Mouse (Mus musculus): Measurements from ENCODE around the gene 1190002N15Rik. TPM values are rescaled to one million over a fixed set of nuclear protein-coding genes. Genes with fewer than 3 reads are reported as not detected.

1190002N15Rik gene
- polyA plus RNA-seq, 1 experiment from 2014 or later: 8.7 TPM

DNA sequence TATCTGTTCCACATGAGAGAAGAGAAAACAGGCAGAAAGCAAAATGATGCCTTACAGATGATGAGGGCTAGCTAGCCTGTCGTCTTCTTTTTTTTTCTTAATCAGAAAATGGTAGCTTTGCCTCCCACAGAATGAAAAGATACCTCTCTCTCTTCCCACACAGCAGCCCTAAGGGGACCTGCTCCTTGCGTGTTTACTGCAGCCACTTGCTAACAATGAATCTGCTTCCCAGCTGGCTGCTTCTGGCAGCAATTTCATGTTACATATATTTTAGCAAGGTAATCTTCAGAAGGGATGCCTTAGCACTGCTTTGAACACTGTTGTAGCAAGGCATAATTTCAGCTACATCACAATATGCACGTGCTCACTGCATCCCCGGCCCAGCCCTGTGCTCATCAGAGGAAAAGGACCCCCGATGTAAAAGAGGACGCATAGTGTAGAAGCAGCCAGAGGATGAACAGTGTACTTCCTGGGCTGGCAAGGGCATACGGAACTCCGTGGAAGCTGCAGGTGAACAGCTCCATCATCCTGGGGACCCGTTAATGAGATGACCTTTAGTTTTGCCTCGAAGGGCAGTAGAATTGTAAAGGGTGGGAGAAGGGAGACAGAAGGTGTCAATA, 64.8 kb downstream of the 1190002N15Rik start:
- Histone ChIP-seq H3K4me1 (ENCODE audit: control insufficient read depth, insufficient read depth, low read length) (no peaks in the 10 kb centered on the region), H3K27me3 (ENCODE audit: control insufficient read depth, insufficient read depth, low read length) (no peaks in the 10 kb centered on the region), H3K9me3 (replicated peaks; ENCODE audit: control insufficient read depth, low read length) (no peaks in the 10 kb centered on the region), H3K4me2 (ENCODE audit: low read depth, low read length) (no peak overlapping the region), H3K36me3 (ENCODE audit: control insufficient read depth, insufficient read depth) (no peaks in the 10 kb centered on the region), H3K9ac (ENCODE audit: low read length) (no peak overlapping the region), H3K4me3 (ENCODE audit: low read length) (no peak overlapping the region), H3K27ac (ENCODE audit: low read length) (no peak overlapping the region)
- ATAC-seq (replicated peaks; ENCODE audit: extremely low read depth, insufficient read depth, low FRiP score): no peak
- WGBS: 63% methylated on average over 10 of the region's 10 CpGs

DNA sequence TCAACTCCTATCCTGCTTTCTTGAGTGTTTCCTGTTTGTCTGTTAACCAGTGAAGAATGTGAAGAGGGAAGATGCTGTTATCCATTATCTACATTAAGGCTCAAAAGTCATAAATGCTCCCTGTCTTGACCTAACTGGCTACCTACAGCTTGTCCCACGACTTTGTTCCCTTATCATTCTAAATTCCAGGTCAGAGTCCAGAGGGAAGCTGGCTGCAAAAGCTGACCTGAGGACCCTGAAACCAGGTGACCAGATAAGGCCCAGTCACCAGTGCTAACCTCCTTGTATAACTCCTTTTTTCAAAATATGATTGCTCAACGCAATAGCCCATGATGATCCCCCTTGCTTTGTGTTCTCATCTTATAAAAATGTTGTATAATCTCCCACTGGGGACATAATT, 66.4 kb downstream of the 1190002N15Rik start:
- WGBS: 40% methylated on average over 2 of the region's 2 CpGs
- ATAC-seq (replicated peaks; ENCODE audit: extremely low read depth, insufficient read depth, low FRiP score): no peak
- H3K9me3 ChIP-seq (replicated peaks; ENCODE audit: control insufficient read depth, low read length): no peaks in the 10 kb centered on the region
- H3K27ac ChIP-seq (ENCODE audit: low read length): no peak overlapping the region
- H3K4me3 ChIP-seq (ENCODE audit: low read length): no peak overlapping the region
- no peaks in the 10 kb centered on the region for H3K27me3 ChIP-seq (ENCODE audit: control insufficient read depth, insufficient read depth, low read length)
- H3K4me2 ChIP-seq (ENCODE audit: low read depth, low read length): no peak overlapping the region
- no peaks in the 10 kb centered on the region for H3K4me1 ChIP-seq (ENCODE audit: control insufficient read depth, insufficient read depth, low read length)
- no peak overlapping the region for H3K9ac ChIP-seq (ENCODE audit: low read length)
- H3K36me3 ChIP-seq (ENCODE audit: control insufficient read depth, insufficient read depth): no peaks in the 10 kb centered on the region

Other genes starting within 250 kb of the 1190002N15Rik start
- 4.5 and 6.3 TPM in 2 replicates for gene Slc9a9, start 131.8 kb upstream of the 1190002N15Rik start, polyA plus RNA-seq (2015; fragmentation: Nextera tagmentation; extraction: Ambion mirVana)